Mouse (Mus musculus) cerebellum, adult 2 months (tissue): ENCODE results near the gene Als2cr12.

Source experiments
- CTCF ChIP-seq: fragments of 200-500 bp; IDR thresholded peaks from 2 replicates; pipeline ENCODE4 v1.5.1; 2011; ENCODE audit warnings: low read depth, mild to moderate bottlenecking, control low read depth, low read length, moderate library complexity, borderline replicate concordance; ENCODE audit not compliant: insufficient read depth
- POLR2A ChIP-seq: fragments of 200-500 bp; IDR thresholded peaks from 2 replicates; pipeline ENCODE4 v1.6.1; 2011; ENCODE audit warnings: low read length, control low read depth, borderline replicate concordance; ENCODE audit not compliant: insufficient read depth

GRCm38 (mm10) chr1:58615146-58615545 lies 80.6 kb downstream of the Als2cr12 start:
- TF ChIP-seq POLR2A (no peak), CTCF (no peak)
